Mouse (Mus musculus) frontal cortex, postnatal 10 days (tissue): Measurements from ENCODE around the gene Cacna2d2.

Experiments
- DNase-seq, 2 experiments: peaks; one replicate each; pipeline ENCODE4 v3.0.0; 2022; ENCODE audit warnings: low spot score in 2 of 2, mixed read lengths in 1 of 2

Cacna2d2 gene

GRCm38 (mm10) chr9:107540420-107540819, 141.0 kb downstream of the Cacna2d2 start:
- no peak for DNase-seq

GRCm38 (mm10) chr9:107541005-107541404, 141.6 kb downstream of the Cacna2d2 start:
- DNase-seq: no peak

GRCm38 (mm10) chr9:107541474-107542351, 142.3 kb downstream of the Cacna2d2 start, which contains the start of the genes Cyb561d2 and Nprl2:
Gene Cyb561d2, minus strand, starts transcription at chr9:107542193.
Gene Nprl2, plus strand, starts transcription at chr9:107542226.
- DNase-seq: peak; percentile 92 to 93

- DNase-seq: no peak
Observed at GRCm38 (mm10) chr9:107542352-107542686, 142.9 kb downstream of the Cacna2d2 start.

GRCm38 (mm10) chr9:107542721-107543120, 143.3 kb downstream of the Cacna2d2 start:
- no peak for DNase-seq

- no peak for DNase-seq
Observed at GRCm38 (mm10) chr9:107543299-107543698, 143.9 kb downstream of the Cacna2d2 start.

- DNase-seq: no peak
Observed at GRCm38 (mm10) chr9:107544196-107544700, 144.8 kb downstream of the Cacna2d2 start.

GRCm38 (mm10) chr9:107544729-107545128, 145.3 kb downstream of the Cacna2d2 start:
- no peak for DNase-seq

GRCm38 (mm10) chr9:107545199-107545598, 145.8 kb downstream of the Cacna2d2 start:
- DNase-seq: no peak

- DNase-seq: peak in 1 of 2 experiments; percentile 67
Observed at GRCm38 (mm10) chr9:107545602-107546001, 146.2 kb downstream of the Cacna2d2 start.

- DNase-seq: peak; percentile 79 to 88
Observed at GRCm38 (mm10) chr9:107547026-107547425, 147.6 kb downstream of the Cacna2d2 start, which contains the start of gene Zmynd10. Gene Zmynd10, plus strand, starts transcription at chr9:107547298.

GRCm38 (mm10) chr9:107547957-107548356, 148.5 kb downstream of the Cacna2d2 start:
- no peak for DNase-seq

GRCm38 (mm10) chr9:107548820-107549219, 149.4 kb downstream of the Cacna2d2 start:
- no peak for DNase-seq

GRCm38 (mm10) chr9:107549297-107550074, 150.1 kb downstream of the Cacna2d2 start:
- no peak for DNase-seq

GRCm38 (mm10) chr9:107550491-107551116, 151.2 kb downstream of the Cacna2d2 start:
- DNase-seq: no peak

GRCm38 (mm10) chr9:107551117-107551889, 151.9 kb downstream of the Cacna2d2 start, which contains the start of gene Rassf1:
Gene Rassf1, plus strand, starts transcription at chr9:107551555.
- no peak for DNase-seq

GRCm38 (mm10) chr9:107551890-107552355, 152.5 kb downstream of the Cacna2d2 start:
- DNase-seq: no peak

- DNase-seq: no peak
Observed at GRCm38 (mm10) chr9:107552690-107553393, 153.4 kb downstream of the Cacna2d2 start.

- DNase-seq: no peak
Observed at GRCm38 (mm10) chr9:107553541-107554318, 154.3 kb downstream of the Cacna2d2 start.
